ENCODE assay signal across 16 mouse cellular contexts in the genomic region with DNA sequence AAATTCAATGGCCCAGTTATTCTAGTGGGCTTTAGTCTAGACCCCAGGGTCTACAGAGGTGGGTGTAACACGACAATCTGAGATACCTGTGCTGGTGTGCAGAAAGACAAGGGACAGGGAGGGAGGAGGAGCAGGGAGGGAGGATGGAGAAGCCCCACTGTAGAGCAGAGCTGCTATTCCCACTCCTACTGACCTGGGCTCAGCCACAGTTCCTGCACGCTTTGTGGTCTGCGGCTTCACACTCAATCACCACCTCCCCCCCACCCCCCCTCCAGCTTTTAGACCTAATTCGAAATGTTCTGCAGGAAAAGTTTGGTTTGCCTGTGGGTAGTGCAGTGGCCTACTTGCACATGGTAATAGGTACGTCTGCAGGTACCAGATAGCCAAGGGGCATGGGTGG.
"Had no signal": no experiment of that assay in that cellular context is flagged by ENCODE, and none has a peak within 500 bp of the region (broad histone marks: within the 10 kb centered on the region; RNA-seq: fewer than 3 reads in every experiment).

No protein-coding gene starts in this region.

- DNase-seq: kidney, adult 9 months; kidney, postnatal 25 days; layer of hippocampus, postnatal 36 days; liver, embryonic 13.5 days; lung, adult 2 months; lung, postnatal 14 days; lung, postnatal 4 days; right cerebral cortex, adult 18-20 months; right cerebral cortex, postnatal 14 days; right cerebral cortex, postnatal 4 days; thymus, postnatal 25 days had no signal

- ATAC-seq: midbrain, embryonic 15.5 days had no signal

- H3K4me1 ChIP-seq: liver, embryonic 13.5 days; midbrain, embryonic 12.5 days; midbrain, embryonic 15.5 days; neural tube, embryonic 13.5 days; stomach, embryonic 15.5 days had no signal

- H3K9me3 ChIP-seq: liver, embryonic 13.5 days; midbrain, embryonic 12.5 days; midbrain, embryonic 15.5 days; neural tube, embryonic 13.5 days; stomach, embryonic 15.5 days had no signal

- H3K4me3 ChIP-seq: left cerebral cortex, adult 2 months; liver, embryonic 13.5 days; midbrain, embryonic 12.5 days; midbrain, embryonic 15.5 days; neural tube, embryonic 13.5 days; stomach, embryonic 15.5 days had no signal

- H3K27ac ChIP-seq: left cerebral cortex, adult 2 months; liver, embryonic 13.5 days; midbrain, embryonic 12.5 days; midbrain, embryonic 15.5 days; neural tube, embryonic 13.5 days; stomach, embryonic 15.5 days had no signal

- H3K27me3 ChIP-seq: liver, embryonic 13.5 days; midbrain, embryonic 12.5 days; midbrain, embryonic 15.5 days; neural tube, embryonic 13.5 days; stomach, embryonic 15.5 days had no signal

- H3K36me3 ChIP-seq: liver, embryonic 13.5 days; midbrain, embryonic 12.5 days; midbrain, embryonic 15.5 days; neural tube, embryonic 13.5 days; stomach, embryonic 15.5 days had no signal
